Mouse (Mus musculus) frontal cortex, adult (tissue): ENCODE results near the gene Dync1i1.

Experiments used
- ATAC-seq: cut with Nextera tagmentation; 2 replicates; pipeline ENCODE4 v1.9.2; 2017; ENCODE audit warnings: mild to moderate bottlenecking, moderate library complexity, mixed read lengths; ENCODE audit not compliant: low TSS enrichment

The Dync1i1 gene

GRCm38 (mm10) chr6:5770283-5770682 lies 44.8 kb downstream of the Dync1i1 start:
- peak; percentile 89 for ATAC-seq

GRCm38 (mm10) chr6:5775461-5775860 lies 50.0 kb downstream of the Dync1i1 start:
- no peak for ATAC-seq

GRCm38 (mm10) chr6:5781752-5782151 lies 56.3 kb downstream of the Dync1i1 start:
- ATAC-seq, result no peak

- ATAC-seq, result no peak
Measured at GRCm38 (mm10) chr6:5783830-5784229, 58.4 kb downstream of the Dync1i1 start.

- ATAC-seq, result no peak
Measured at GRCm38 (mm10) chr6:5790607-5791006, 65.2 kb downstream of the Dync1i1 start.

GRCm38 (mm10) chr6:5794106-5794753 lies 68.8 kb downstream of the Dync1i1 start:
- ATAC-seq, result peak; percentile 64

GRCm38 (mm10) chr6:5795314-5795713 lies 69.9 kb downstream of the Dync1i1 start:
- peak; percentile 71; the same call in 1 of the 2 replicates for ATAC-seq

- ATAC-seq, result peak; percentile 91
Measured at GRCm38 (mm10) chr6:5802124-5802839, 76.8 kb downstream of the Dync1i1 start.

GRCm38 (mm10) chr6:5802840-5803491 lies 77.5 kb downstream of the Dync1i1 start:
- ATAC-seq, result no peak

GRCm38 (mm10) chr6:5808008-5808421 lies 82.6 kb downstream of the Dync1i1 start:
- no peak for ATAC-seq

GRCm38 (mm10) chr6:5812076-5812475 lies 86.6 kb downstream of the Dync1i1 start:
- ATAC-seq, result no peak

GRCm38 (mm10) chr6:5819674-5820073 lies 94.2 kb downstream of the Dync1i1 start:
- ATAC-seq, result no peak

- ATAC-seq, result no peak
Measured at GRCm38 (mm10) chr6:5825461-5825860, 100.0 kb downstream of the Dync1i1 start.

- peak; percentile 56; the same call in 1 of the 2 replicates for ATAC-seq
Measured at GRCm38 (mm10) chr6:5827064-5827463, 101.6 kb downstream of the Dync1i1 start.

GRCm38 (mm10) chr6:5828409-5828974 lies 103.1 kb downstream of the Dync1i1 start:
- no peak for ATAC-seq

- no peak for ATAC-seq
Measured at GRCm38 (mm10) chr6:5829148-5829547, 103.7 kb downstream of the Dync1i1 start.

GRCm38 (mm10) chr6:5830717-5831116 lies 105.3 kb downstream of the Dync1i1 start:
- no peak for ATAC-seq

- no peak for ATAC-seq
Measured at GRCm38 (mm10) chr6:5831233-5831632, 105.8 kb downstream of the Dync1i1 start.

GRCm38 (mm10) chr6:5832838-5833237 lies 107.4 kb downstream of the Dync1i1 start:
- peak; percentile 70 for ATAC-seq

GRCm38 (mm10) chr6:5842466-5842865 lies 117.0 kb downstream of the Dync1i1 start:
- ATAC-seq, result no peak

- ATAC-seq, result no peak
Measured at GRCm38 (mm10) chr6:5846154-5846553, 120.7 kb downstream of the Dync1i1 start.

GRCm38 (mm10) chr6:5854048-5854836 lies 128.8 kb downstream of the Dync1i1 start:
- ATAC-seq, result peak; percentile 60
